Mouse (Mus musculus) liver, embryonic 16.5 days (tissue): ENCODE data around the gene 1700001C19Rik. TPM values are rescaled to one million over a fixed set of nuclear protein-coding genes. Genes with fewer than 3 reads are reported as not detected.

Experiments
- ATAC-seq: fragments of 200-750 bp; cut with Nextera tagmentation; 2 replicates; pipeline ENCODE4 v1.8.0; 2017; ENCODE audit warnings: low read depth, mild to moderate bottlenecking, moderate number of reproducible peaks, moderate library complexity
- H3K27ac ChIP-seq: fragments of 300-500 bp; sonication (generic); 2 replicates; pipeline ENCODE4 v1.5.1; 2014; ENCODE audit warnings: mild to moderate bottlenecking, low read length
- H3K27me3 ChIP-seq: fragments of 300-500 bp; sonication (generic); 2 replicates; pipeline ENCODE4 v1.6.1; 2014; ENCODE audit warnings: low read depth, low read length, mixed read lengths; ENCODE audit not compliant: control insufficient read depth, insufficient read depth
- H3K36me3 ChIP-seq: fragments of 300-500 bp; sonication (generic); 2 replicates; pipeline ENCODE4 v1.6.1; 2014; ENCODE audit warnings: mild to moderate bottlenecking; ENCODE audit not compliant: control insufficient read depth, insufficient read depth
- H3K4me1 ChIP-seq: fragments of 300-500 bp; sonication (generic); 2 replicates; pipeline ENCODE4 v1.6.1; 2014; ENCODE audit warnings: low read depth, low read length, mixed read lengths; ENCODE audit not compliant: control insufficient read depth
- H3K4me2 ChIP-seq: fragments of 300-500 bp; sonication (generic); 2 replicates; pipeline ENCODE4 v1.6.1; 2014; ENCODE audit warnings: low read depth, low read length, mixed read lengths
- H3K4me3 ChIP-seq: fragments of 300-500 bp; sonication (generic); 2 replicates; pipeline ENCODE4 v1.5.1; 2014; ENCODE audit warnings: low read depth, mild to moderate bottlenecking, low read length
- H3K9ac ChIP-seq: fragments of 300-500 bp; sonication (generic); 2 replicates; pipeline ENCODE4 v1.6.1; 2014; ENCODE audit warnings: low read depth, low read length
- H3K9me3 ChIP-seq: fragments of 300-500 bp; sonication (generic); replicated peaks from 2 replicates; pipeline ENCODE4 v1.6.1; 2016; ENCODE audit warnings: low read length; ENCODE audit not compliant: control insufficient read depth
- WGBS: fragments of 180-500 bp; shearing (Covaris S2); extraction: QIAGEN DNeasy Blood & Tissue Kit; methylation state at CpG from one replicate; pipeline ENCODE4 v1.1.7; 2014; ENCODE audit not compliant: insufficient replicate concordance; 5-methylcytosine and 5-hydroxymethylcytosine counted together
- polyA plus RNA-seq: library from polyadenylated mRNA; unstranded; fragments of >200 nt; fragmentation: Nextera tagmentation; extraction: Ambion mirVana; gene quantifications from 2 replicates; pipeline ENCODE4 v1.2.1, GENCODE M21; 2015

Gene 1700001C19Rik
- polyA plus RNA-seq, 1 experiment from 2014 or later, result 2.3 TPM

- H3K4me3 ChIP-seq, result no peak overlapping the region
- H3K9ac ChIP-seq, result no peak overlapping the region
- peaks cover 30% of the 10 kb centered on the region for H3K4me1 ChIP-seq
- WGBS, result 50% methylated on average over 7 of the region's 7 CpGs
- no peak overlapping the region for H3K27ac ChIP-seq
- H3K36me3 ChIP-seq, result no peaks in the 10 kb centered on the region
- no peak overlapping the region for H3K4me2 ChIP-seq
- ATAC-seq, result no peak
- H3K9me3 ChIP-seq, result no peaks in the 10 kb centered on the region
- H3K27me3 ChIP-seq, result no peaks in the 10 kb centered on the region
Observed at GRCm38 (mm10) chr17:47452886-47453285, 15.7 kb upstream of the 1700001C19Rik start.

DNA sequence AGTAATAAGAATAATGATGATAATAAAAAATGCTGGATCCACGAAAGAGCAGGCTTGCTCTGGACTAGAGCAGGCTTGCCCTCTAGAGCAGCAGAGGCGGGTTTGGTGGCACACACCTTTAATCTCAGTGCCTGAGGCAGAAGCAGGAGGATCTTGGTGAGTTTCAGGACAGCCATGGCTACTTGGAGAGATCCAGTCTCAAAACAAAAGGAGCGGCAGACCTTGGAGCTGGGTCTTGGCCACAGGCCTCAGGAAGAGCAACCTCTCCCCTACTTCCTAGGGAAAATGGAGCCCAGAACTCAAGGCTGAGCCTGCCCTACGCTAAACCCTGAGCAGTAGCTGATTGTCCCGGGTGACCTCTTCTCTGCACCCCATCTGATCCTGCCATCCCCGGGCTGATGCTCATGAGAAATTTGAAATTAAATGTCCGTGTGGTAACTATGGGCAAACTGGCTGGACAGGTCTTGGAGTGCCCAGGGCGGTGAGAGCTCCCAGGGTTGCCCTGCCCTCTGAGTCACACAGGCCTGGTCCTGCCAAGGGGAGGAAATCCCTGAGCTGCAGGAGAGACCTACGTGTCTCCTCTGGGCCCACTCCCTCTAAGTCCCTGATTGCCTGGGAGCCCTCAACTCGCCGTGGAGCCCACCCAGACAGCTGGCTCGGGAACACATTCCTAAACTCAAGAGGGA is 13.8 kb upstream of the 1700001C19Rik start:
- ATAC-seq, result no peak
- no peaks in the 10 kb centered on the region for H3K36me3 ChIP-seq
- 61% methylated on average over 12 of the region's 12 CpGs for WGBS
- no peaks in the 10 kb centered on the region for H3K27me3 ChIP-seq
- H3K9ac ChIP-seq, result no peak overlapping the region
- H3K27ac ChIP-seq, result no peak overlapping the region
- no peak overlapping the region for H3K4me2 ChIP-seq
- no peak overlapping the region for H3K4me3 ChIP-seq
- peaks cover 37% of the 10 kb centered on the region for H3K4me1 ChIP-seq
- no peaks in the 10 kb centered on the region for H3K9me3 ChIP-seq

DNA sequence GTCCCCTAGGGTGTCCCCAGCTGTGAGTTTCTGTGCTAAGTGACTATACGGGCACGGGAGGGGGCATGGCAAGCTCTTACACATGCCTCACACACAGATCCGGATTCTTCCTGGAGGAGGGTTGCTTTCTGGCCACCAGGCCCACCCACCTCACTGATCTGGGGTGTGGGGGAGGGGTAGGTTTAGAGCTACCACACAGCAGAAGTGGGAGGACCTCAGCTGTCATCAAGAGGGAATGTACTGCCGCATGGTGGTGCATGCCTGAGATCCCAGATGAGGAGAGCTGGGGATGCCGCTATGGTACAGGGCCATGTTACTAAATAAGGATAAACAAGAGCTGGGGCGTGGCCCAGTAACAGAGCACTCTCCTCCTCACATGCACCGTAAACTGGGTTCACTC is 13.1 kb upstream of the 1700001C19Rik start:
- Histone ChIP-seq H3K4me3 (no peak overlapping the region), H3K4me2 (no peak overlapping the region), H3K27me3 (no peaks in the 10 kb centered on the region), H3K9me3 (no peaks in the 10 kb centered on the region), H3K36me3 (no peaks in the 10 kb centered on the region), H3K27ac (no peak overlapping the region), H3K9ac (no peak overlapping the region), H3K4me1 (peaks cover 43% of the 10 kb centered on the region)
- 47% methylated on average over 7 of the region's 7 CpGs for WGBS
- no peak for ATAC-seq

DNA sequence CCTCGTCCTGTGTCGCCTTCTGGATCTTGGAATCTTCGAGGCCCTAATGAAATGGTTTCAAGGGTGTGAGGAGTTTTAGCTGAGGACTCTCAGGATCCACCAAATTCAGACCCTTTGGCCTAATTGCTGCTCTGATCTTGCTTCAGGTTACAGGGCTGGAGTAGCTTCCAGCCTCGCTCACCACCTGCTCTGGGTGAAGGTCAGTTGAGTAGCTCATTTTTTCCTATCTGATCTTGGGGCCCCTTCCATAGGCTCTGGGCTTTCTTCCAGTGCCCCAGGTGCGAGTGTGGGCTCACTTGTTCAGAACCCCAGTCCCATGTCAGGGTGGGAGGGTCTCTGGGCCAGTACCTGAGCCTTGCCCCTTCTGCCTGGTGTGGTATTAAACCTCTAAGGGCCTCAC is 12.3 kb upstream of the 1700001C19Rik start:
- ATAC-seq, result no peak
- no peaks in the 10 kb centered on the region for H3K27me3 ChIP-seq
- no peak overlapping the region for H3K9ac ChIP-seq
- H3K4me2 ChIP-seq, result no peak overlapping the region
- no peaks in the 10 kb centered on the region for H3K9me3 ChIP-seq
- H3K36me3 ChIP-seq, result no peaks in the 10 kb centered on the region
- WGBS, result 62% methylated on average over 5 of the region's 5 CpGs
- peak overlapping the region; percentile 38 for H3K27ac ChIP-seq
- H3K4me3 ChIP-seq, result no peak overlapping the region
- H3K4me1 ChIP-seq, result peaks cover 36% of the 10 kb centered on the region

DNA sequence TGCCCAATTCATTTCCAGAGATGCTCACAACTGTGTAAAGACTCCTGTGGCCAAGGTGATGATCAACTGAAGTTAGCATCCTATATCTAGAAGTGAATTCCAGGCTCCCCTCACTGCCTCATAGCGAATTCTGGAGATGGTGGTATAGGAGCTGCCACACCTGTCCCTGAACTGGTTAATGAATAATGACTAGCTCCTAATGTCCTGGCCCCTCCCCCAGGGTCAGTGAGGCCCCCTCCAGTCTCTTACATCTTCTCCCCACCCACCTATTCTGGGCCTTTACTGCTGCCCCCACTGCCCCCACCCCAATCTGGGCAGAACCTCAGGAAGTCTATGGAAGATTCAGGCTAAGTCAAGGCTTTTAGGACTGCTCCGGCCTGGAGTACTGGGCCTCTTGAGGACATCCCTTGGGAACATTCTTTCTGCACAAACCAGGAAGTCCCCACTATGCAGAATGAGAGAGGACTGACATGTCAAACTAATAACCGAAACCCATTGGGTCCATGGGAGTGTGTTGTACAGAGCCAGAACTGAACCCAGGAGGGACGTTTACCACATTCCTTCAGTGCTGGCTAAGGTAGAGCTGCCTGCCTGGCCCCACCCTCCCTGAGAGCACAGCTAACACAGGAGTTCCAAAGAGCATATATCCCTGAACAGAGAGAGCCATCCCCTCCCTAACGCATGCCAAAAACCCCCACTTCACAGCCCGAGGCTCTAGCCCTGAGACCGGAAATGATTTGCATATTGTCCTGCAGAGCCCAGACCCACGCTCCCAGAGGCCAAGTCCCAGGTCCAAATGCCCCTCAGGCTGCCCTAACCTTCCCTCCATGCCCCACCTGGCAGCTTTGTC is 11.6 kb upstream of the 1700001C19Rik start:
- 45% methylated on average over 8 of the region's 8 CpGs for WGBS
- Histone ChIP-seq H3K4me1 (peaks cover 36% of the 10 kb centered on the region), H3K4me2 (no peak overlapping the region), H3K27ac (peak overlapping the region; percentile 38), H3K36me3 (no peaks in the 10 kb centered on the region), H3K9me3 (no peaks in the 10 kb centered on the region), H3K4me3 (no peak overlapping the region), H3K27me3 (no peaks in the 10 kb centered on the region), H3K9ac (no peak overlapping the region)
- ATAC-seq, result peak; percentile 46; the same call in 1 of the 2 replicates

- WGBS, result 62% methylated on average over 11 of the region's 11 CpGs
- H3K4me2 ChIP-seq, result no peak overlapping the region
- no peak overlapping the region for H3K9ac ChIP-seq
- no peak overlapping the region for H3K4me3 ChIP-seq
- H3K9me3 ChIP-seq, result no peaks in the 10 kb centered on the region
- no peaks in the 10 kb centered on the region for H3K27me3 ChIP-seq
- H3K27ac ChIP-seq, result no peak overlapping the region
- no peak for ATAC-seq
- no peaks in the 10 kb centered on the region for H3K36me3 ChIP-seq
- peaks cover 36% of the 10 kb centered on the region for H3K4me1 ChIP-seq
Observed at GRCm38 (mm10) chr17:47446561-47446960, 9.4 kb upstream of the 1700001C19Rik start.

DNA sequence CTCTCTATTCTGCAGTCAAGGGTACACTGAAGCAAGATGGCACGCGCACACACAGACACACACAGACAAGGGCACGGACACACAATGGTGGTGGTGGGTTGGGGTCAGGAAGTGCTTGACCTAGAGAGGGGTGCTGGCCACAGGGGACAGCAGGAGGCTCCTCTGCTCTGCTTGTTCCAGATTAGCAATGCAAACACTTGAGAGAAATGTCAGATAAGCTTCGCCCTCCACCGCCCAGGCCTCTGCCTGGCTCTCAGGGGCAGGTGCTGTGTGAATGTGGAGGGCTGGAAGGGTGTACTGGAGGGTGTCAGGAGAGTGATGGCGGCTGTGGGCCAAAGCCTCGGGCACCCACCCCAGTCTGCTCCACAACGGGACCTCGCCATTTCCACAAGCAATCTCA is 8.8 kb upstream of the 1700001C19Rik start:
- Histone ChIP-seq H3K9ac (no peak overlapping the region), H3K36me3 (no peaks in the 10 kb centered on the region), H3K27ac (peak overlapping the region; percentile 60), H3K4me2 (no peak overlapping the region), H3K27me3 (no peaks in the 10 kb centered on the region), H3K9me3 (no peaks in the 10 kb centered on the region), H3K4me3 (no peak overlapping the region), H3K4me1 (peaks cover 37% of the 10 kb centered on the region)
- WGBS, result 23% methylated on average over 9 of the region's 9 CpGs
- peak; percentile 64 for ATAC-seq

DNA sequence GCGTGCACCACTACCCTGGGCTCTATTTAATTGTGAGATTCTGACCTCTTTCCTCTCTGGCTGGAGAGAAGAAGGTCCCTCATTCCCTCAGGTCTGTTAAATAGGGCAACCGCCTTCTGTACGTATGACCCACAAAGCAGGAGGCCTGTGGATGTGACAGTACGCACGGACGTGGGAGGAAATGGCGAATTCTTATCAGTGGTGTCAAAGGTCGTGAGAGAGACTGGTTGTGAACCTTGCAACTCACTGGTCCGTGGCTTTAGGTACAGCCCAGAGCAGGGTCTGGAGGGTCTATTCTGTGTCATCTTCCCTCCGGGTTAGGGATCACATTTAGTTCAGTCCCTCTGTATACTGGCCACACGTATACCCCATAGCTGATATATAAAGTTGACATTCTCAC is 8.3 kb upstream of the 1700001C19Rik start:
- Histone ChIP-seq H3K27me3 (no peaks in the 10 kb centered on the region), H3K9me3 (no peaks in the 10 kb centered on the region), H3K27ac (peak overlapping the region; percentile 60), H3K36me3 (no peaks in the 10 kb centered on the region), H3K4me3 (no peak overlapping the region), H3K4me2 (no peak overlapping the region), H3K4me1 (peaks cover 38% of the 10 kb centered on the region), H3K9ac (no peak overlapping the region)
- ATAC-seq, result peak; percentile 48
- 35% methylated on average over 11 of the region's 11 CpGs for WGBS

DNA sequence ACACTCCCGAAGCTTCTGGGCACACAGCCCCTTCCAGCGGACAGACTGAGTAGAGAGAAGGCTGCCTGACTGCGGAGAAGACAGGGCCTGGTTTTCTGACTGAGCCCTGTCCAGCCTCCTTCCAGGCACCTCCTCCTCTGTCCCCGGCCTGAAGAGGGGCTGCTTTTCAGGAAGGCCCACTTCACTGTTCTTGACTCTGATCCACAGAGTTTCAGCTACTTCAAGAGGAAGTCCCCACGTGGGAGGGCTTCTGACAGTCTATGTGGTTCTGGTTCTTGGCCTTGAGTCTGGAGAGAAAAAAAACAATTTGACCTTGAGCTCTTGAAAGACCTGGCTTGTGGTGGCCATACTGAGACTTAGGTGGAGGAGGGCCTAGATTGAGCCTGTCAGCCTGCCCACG is 6.9 kb upstream of the 1700001C19Rik start:
- no peaks in the 10 kb centered on the region for H3K9me3 ChIP-seq
- H3K27ac ChIP-seq, result no peak overlapping the region
- peaks cover 26% of the 10 kb centered on the region for H3K4me1 ChIP-seq
- no peak overlapping the region for H3K4me3 ChIP-seq
- WGBS, result 56% methylated on average over 6 of the region's 6 CpGs
- no peak overlapping the region for H3K4me2 ChIP-seq
- H3K9ac ChIP-seq, result no peak overlapping the region
- no peak for ATAC-seq
- H3K36me3 ChIP-seq, result no peaks in the 10 kb centered on the region
- H3K27me3 ChIP-seq, result no peaks in the 10 kb centered on the region
